Mouse (Mus musculus) liver, adult 2 months (tissue): Measurements from ENCODE around the gene Slc25a22.

Source experiments
- CTCF ChIP-seq: fragments of 200-500 bp; IDR thresholded peaks from 2 replicates; pipeline ENCODE4 v1.5.1; 2011; ENCODE audit warnings: low read depth, low read length, control low read depth
- POLR2A ChIP-seq: fragments of 200-500 bp; IDR thresholded peaks from 2 replicates; pipeline ENCODE4 v1.6.1; 2011; ENCODE audit warnings: low read length, control low read depth; ENCODE audit not compliant: insufficient read depth; ENCODE audit errors: extremely low read depth

DNA sequence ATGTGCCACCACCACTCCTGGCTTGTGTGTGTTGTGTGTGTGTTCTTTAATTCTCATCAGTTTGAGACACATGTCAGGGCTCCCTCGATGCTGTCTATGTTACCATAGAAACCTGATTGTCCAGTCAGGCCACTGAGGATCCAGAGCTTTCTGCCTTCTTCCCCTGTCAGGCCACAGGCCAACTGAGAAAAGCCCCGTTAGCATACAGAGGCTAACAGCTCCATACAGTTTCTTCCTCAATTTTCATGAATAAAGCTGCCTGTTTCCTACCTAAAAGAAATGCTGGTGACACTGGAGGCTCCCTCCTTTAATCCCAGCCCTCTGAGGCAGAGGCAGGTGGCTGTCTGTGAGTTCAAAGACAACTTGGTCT, 1.2 kb downstream of the Slc25a22 start:
- no peak for TF ChIP-seq POLR2A
- TF ChIP-seq CTCF: no peak
